Mouse (Mus musculus) bone marrow, adult 2 months (tissue): ENCODE results near the gene Ano2.

Experiments used
- CTCF ChIP-seq: fragments of 200-500 bp; IDR thresholded peaks from 2 replicates; pipeline ENCODE4 v1.5.1; 2011; ENCODE audit warnings: low read length, control low read depth; ENCODE audit not compliant: control insufficient read depth, insufficient read depth
- POLR2A ChIP-seq: fragments of 200-500 bp; IDR thresholded peaks from 2 replicates; pipeline ENCODE4 v1.6.1; 2011; ENCODE audit warnings: low read depth, mild to moderate bottlenecking, control low read depth, low read length, borderline replicate concordance; ENCODE audit not compliant: control insufficient read depth

DNA sequence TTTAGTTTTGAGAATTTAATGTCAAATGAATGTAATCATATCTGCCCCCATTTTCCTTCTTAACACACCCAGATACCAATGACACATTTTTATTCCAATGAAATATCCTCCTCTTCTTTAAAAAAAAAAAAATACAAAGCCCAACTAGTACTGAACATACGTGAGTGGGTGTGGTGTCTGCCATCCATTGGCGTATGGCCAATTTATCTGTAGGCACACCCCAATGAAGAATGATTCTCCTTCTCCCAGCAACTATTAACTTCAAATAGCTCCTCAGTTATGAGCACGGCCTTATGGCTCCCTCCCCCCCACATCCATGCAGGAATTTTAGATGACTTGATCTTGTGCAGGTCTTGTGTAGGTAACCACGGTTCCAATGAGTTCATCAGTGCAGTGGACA lies 161.0 kb downstream of the Ano2 start:
- no peak for TF ChIP-seq CTCF
- TF ChIP-seq POLR2A: no peak
